Mouse (Mus musculus): ENCODE measurements at regions not wholly inside any gene's neighbourhood (a gene's known extent, or its start where the extent isn't known, plus 50 kb on each side); places are given as distances from the start of the nearest gene placed in this dataset.

DNA sequence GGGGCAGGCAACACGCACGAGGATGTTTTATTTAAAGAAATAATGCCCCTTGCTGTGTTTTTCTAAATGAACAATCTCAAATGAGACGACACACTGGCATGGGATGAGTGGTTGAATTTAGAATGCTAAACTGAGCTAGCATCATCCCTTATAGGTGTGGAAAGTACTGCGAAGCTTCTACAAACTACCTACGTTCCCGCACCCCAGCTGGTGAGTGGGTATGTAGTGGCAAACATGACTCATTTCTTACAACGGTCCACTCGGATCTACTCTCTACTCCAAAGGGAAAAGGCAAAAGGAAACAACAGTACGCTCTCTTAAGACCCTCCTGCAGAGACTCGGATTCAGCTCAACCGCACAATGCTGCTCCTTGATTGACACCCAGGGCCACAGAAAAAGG is 167.2 kb downstream of the Dad1 start:
- no peak for ATAC-seq (ENCODE audit: low FRiP score, low read depth)
- no peaks in the 10 kb centered on the region for H3K36me3 ChIP-seq
- H3K9me3 ChIP-seq = no peaks in the 10 kb centered on the region
- peaks cover 6% of the 10 kb centered on the region; the same call in 1 of the 2 replicates for H3K4me1 ChIP-seq
- H3K27me3 ChIP-seq = no peaks in the 10 kb centered on the region
- no peak overlapping the region for H3K27ac ChIP-seq
- H3K9ac ChIP-seq = no peak overlapping the region
- no peak overlapping the region for H3K4me3 ChIP-seq
- H3K4me2 ChIP-seq (replicated peaks) = no peak overlapping the region
- 89% methylated on average over 11 of the region's 11 CpGs for WGBS

DNA sequence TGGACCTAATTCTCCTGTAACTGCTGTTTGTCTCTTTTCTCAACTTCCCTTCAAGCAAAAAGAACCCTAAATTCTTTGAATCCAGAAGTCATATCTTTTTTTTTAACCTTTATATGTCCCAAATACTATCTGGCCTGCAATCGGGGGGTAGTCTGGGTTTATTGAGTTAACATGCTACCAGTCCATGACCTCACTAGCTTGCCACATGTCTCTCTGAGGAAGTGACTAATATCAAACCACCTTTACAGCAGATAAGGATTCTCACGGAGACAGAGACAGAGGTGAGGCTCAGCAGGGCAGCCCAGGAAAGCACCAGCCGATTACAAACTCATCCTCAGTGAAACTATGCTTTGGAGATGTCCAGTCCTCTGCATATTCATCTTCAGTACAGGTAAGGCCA is 179.2 kb downstream of the Dad1 start:
- Histone ChIP-seq H3K9me3 (peaks cover 4% of the 10 kb centered on the region; the same call in 1 of the 2 replicates), H3K4me3 (no peak overlapping the region), H3K9ac (no peak overlapping the region), H3K27ac (no peak overlapping the region), H3K4me2 (replicated peaks) (no peak overlapping the region), H3K36me3 (no peaks in the 10 kb centered on the region), H3K27me3 (no peaks in the 10 kb centered on the region), H3K4me1 (peaks cover 12% of the 10 kb centered on the region; the same call in 1 of the 2 replicates)
- 73% methylated on average over 3 of the region's 3 CpGs for WGBS
- no peak for ATAC-seq (ENCODE audit: low FRiP score, low read depth)

DNA sequence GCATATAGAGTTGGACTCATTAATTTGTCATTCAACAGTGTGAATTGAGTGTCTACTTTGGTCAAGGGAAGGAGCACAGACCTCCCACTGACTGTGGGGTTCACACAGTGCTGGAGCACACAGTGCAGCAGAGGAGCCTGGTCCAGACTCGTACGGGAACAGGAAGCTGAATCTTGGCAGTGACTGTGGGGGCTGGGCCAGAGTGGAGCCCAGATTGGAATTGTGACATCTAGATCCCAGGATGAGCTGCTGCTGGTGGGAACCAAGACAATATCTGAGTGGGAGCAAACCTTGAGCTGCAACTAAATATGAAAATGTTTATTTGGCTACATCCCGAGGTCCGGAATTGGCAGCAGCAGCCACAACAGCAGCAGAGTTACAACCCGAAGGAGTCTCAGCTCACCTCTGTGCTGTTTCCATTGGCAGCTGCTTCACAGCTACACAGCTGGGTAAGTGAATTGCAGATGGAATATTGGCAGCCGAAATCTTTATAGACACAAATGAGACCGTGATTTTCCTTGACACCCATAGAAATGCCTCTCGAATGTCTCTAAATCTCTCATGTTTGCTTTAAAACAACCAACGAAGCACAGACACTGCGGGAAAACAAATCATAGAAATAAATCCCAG is 181.5 kb downstream of the Dad1 start:
- peak overlapping the region; percentile 15 for H3K4me3 ChIP-seq
- H3K36me3 ChIP-seq = no peaks in the 10 kb centered on the region
- 33% methylated on average over 10 of the region's 10 CpGs for WGBS
- peaks cover 12% of the 10 kb centered on the region; the same call in 1 of the 2 replicates for H3K4me1 ChIP-seq
- H3K4me2 ChIP-seq (replicated peaks) = peak overlapping the region; percentile 38
- H3K27me3 ChIP-seq = no peaks in the 10 kb centered on the region
- H3K9ac ChIP-seq = no peak overlapping the region; the same call in 1 of the 2 replicates
- no peaks in the 10 kb centered on the region for H3K9me3 ChIP-seq
- no peak overlapping the region for H3K27ac ChIP-seq
- peak; percentile 79; the same call in 1 of the 2 replicates for ATAC-seq (ENCODE audit: low FRiP score, low read depth)

DNA sequence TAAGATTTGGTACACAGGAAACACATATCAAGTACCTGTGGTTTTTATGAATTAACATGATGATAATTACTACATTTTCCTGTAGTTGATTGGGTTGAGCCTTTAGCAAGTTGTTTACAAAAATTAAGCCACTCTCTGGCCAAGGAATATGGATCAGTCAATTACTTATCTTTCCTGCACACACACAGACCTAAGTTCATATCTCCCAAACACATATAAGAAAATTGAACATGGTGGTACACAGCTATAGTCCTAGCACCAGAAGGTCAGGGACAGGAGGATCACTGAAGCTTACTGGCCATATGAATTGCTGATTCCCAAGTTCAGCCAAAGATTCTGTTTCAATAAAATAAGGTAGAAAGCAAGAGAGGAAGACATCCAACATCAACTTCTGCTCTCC is 183.7 kb downstream of the Dad1 start:
- Histone ChIP-seq H3K4me1 (peaks cover 12% of the 10 kb centered on the region; the same call in 1 of the 2 replicates), H3K27me3 (no peaks in the 10 kb centered on the region), H3K9me3 (no peaks in the 10 kb centered on the region), H3K4me3 (no peak overlapping the region), H3K27ac (no peak overlapping the region), H3K9ac (no peak overlapping the region), H3K36me3 (no peaks in the 10 kb centered on the region), H3K4me2 (replicated peaks) (no peak overlapping the region)
- ATAC-seq (ENCODE audit: low FRiP score, low read depth) = no peak

DNA sequence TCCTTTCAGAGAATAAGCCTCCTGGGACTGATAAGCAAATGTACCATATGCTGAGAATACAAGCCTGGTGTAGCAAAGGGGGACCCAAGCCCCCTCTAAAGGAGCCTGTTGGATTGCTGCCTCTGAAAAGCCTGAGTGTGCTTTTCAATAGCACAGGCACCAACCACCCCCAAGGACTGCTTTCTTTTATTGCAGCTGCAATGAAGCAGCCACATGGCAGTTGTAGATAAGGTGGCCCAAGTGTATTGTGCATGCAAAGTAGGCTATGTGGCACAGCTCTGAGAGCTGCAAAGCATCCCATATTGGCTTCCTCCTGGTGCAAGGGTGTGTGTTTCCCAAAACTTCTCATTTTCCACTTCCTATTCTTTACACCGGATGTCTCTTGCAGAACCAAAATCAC is 185.2 kb downstream of the Dad1 start:
- H3K9me3 ChIP-seq = no peaks in the 10 kb centered on the region
- H3K27ac ChIP-seq = no peak overlapping the region
- H3K4me1 ChIP-seq = peaks cover 15% of the 10 kb centered on the region
- no peaks in the 10 kb centered on the region for H3K36me3 ChIP-seq
- 96% methylated on average over 1 of the region's 1 CpGs for WGBS
- H3K4me2 ChIP-seq (replicated peaks) = no peak overlapping the region
- H3K27me3 ChIP-seq = peaks cover 2% of the 10 kb centered on the region; the same call in 1 of the 2 replicates
- ATAC-seq (ENCODE audit: low FRiP score, low read depth) = no peak
- H3K4me3 ChIP-seq = no peak overlapping the region
- no peak overlapping the region for H3K9ac ChIP-seq

DNA sequence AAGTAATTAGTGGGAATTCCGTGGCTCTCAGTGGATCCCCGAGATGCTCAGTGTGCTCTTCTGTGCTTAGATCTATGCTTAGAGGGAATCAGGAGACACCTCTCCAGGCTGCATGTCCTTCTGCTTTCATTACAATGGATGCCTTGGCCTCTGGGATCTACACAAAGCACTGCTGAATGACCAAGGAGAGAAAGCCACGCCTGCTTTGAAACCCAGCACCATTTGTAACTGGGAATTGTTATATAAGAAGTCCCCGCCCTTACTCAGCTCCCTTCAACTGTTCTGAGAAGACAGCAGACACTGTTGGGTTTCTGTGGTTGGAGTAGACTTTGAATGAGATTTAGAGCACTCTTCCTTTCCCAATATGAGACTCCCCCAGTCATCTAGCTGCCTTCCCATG is 188.4 kb downstream of the Dad1 start:
- Histone ChIP-seq H3K9ac (no peak overlapping the region), H3K27me3 (peaks cover 8% of the 10 kb centered on the region; the same call in 1 of the 2 replicates), H3K27ac (no peak overlapping the region), H3K36me3 (no peaks in the 10 kb centered on the region), H3K4me2 (replicated peaks) (no peak overlapping the region), H3K4me1 (peaks cover 3% of the 10 kb centered on the region), H3K9me3 (no peaks in the 10 kb centered on the region), H3K4me3 (no peak overlapping the region)
- WGBS = 72% methylated on average over 4 of the region's 4 CpGs
- no peak for ATAC-seq (ENCODE audit: low FRiP score, low read depth)

DNA sequence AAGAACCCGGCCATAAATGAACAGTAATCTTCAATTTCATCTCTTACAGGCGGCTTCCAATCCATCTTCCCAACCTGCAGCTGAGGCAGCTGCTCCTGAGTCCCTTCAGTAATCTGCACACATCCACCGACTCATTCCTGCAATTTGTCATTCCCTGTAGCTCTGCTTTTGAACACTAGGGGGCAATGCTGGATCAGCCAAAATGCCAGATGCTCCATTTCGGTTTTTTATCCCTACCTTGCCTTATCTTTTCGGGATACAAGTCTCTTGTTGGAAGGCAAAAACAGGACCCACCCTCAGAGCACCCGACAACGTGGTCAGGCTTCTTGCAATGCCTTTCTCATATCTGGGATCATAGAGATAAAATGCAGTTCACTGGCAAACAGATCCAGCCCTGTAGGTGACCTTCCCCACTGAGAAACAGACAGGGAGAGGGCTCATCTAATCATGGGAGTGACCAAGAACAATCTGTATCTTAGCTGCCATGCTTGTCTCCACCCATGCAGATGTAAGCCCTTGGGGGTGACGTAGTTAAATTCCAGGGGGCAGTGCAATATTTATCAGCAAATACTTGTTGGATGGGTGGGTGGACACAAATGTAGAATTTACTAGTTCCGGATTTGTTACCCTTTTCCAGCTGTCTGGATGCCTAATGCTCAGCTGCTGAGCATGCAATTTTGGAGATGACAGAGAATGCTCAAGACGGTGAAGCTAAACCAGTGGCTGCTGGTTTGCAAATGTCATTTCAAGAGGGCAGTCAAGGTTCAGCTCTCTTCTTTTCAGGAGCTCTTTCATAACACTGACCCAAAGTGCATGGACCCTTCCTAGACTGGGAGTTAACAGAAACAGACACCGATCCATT is 189.1 kb downstream of the Dad1 start:
- H3K4me2 ChIP-seq (replicated peaks) = 0 out of 2 replicates have a peak overlapping the region, but pooled peaks have one; percentile 7
- H3K4me1 ChIP-seq = peaks cover 3% of the 10 kb centered on the region
- H3K9ac ChIP-seq = no peak overlapping the region
- no peaks in the 10 kb centered on the region for H3K9me3 ChIP-seq
- no peaks in the 10 kb centered on the region for H3K36me3 ChIP-seq
- H3K27me3 ChIP-seq = peaks cover 8% of the 10 kb centered on the region; the same call in 1 of the 2 replicates
- ATAC-seq (ENCODE audit: low FRiP score, low read depth) = peak; percentile 54; the same call in 1 of the 2 replicates
- 24% methylated on average over 11 of the region's 11 CpGs for WGBS
- H3K4me3 ChIP-seq = no peak overlapping the region
- H3K27ac ChIP-seq = no peak overlapping the region

DNA sequence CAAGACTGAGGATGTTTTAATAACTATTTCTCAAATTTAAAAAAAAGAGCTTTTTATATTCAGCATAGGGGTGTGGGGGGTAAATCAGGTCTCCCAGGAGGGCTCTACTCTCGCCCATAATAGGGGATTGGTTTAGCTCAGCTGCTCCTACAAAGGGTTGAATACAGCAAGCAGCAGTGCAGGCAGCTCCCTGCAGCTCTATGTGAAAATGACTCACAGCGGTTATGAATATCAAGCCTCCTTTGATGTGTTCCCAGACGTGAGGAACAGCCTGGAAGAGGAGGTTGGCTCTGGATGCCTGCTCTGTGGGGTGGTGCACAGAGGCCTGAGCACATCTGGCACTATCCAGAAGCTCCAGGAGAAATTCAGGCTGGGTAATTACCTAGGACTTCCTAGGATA is 192.3 kb downstream of the Dad1 start:
- Histone ChIP-seq H3K4me3 (no peak overlapping the region), H3K4me2 (replicated peaks) (no peak overlapping the region), H3K4me1 (peaks cover 3% of the 10 kb centered on the region), H3K36me3 (no peaks in the 10 kb centered on the region), H3K9ac (no peak overlapping the region), H3K27ac (no peak overlapping the region), H3K9me3 (no peaks in the 10 kb centered on the region), H3K27me3 (peaks cover 8% of the 10 kb centered on the region; the same call in 1 of the 2 replicates)
- 22% methylated on average over 3 of the region's 3 CpGs for WGBS
- ATAC-seq (ENCODE audit: low FRiP score, low read depth) = no peak

DNA sequence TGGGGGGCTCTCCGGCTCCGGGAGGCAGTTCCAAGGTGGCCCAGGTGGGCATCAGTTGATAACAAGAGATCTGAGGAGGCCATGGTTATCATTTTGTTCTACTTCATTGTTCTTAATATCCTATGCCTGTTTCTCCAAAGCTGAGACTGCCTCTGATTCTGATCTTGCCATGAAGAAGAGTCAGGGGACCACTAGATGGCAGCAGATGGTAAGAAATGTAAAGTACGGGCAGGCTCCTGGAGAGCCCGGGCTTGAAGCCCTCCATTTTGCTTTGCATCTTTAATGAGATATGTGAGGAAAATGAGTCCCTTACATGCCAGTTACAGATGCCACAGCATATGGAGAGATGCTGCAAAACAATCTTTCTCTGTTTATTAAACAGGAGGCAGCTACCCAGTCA is 194.1 kb downstream of the Dad1 start:
- ATAC-seq (ENCODE audit: low FRiP score, low read depth) = peak; percentile 75
- Histone ChIP-seq H3K9ac (no peak overlapping the region), H3K36me3 (no peaks in the 10 kb centered on the region), H3K4me1 (peaks cover 2% of the 10 kb centered on the region; the same call in 1 of the 2 replicates), H3K27me3 (peaks cover 8% of the 10 kb centered on the region; the same call in 1 of the 2 replicates), H3K4me2 (replicated peaks) (no peak overlapping the region), H3K4me3 (no peak overlapping the region), H3K27ac (no peak overlapping the region), H3K9me3 (no peaks in the 10 kb centered on the region)
- 18% methylated on average over 4 of the region's 4 CpGs for WGBS

DNA sequence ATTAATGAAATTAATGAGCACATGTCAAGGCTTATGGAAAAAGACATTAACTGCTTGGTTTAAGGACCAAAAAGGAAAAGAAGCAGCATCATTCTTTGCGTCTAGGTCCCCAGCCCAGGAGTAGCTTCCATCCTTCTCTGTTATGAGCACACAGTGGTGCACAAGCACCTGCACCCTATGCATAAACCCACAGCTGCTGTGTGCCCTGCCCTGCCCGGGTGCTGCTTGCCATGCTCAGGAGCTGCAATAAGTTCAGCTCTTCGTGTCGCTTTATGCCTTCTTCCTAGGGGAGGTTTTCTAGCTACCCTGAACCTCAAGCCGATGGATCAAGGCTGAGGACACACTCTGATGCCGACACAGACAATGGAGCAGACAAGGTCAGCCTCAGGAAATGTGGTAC is 194.8 kb downstream of the Dad1 start:
- Histone ChIP-seq H3K4me2 (replicated peaks) (no peak overlapping the region), H3K27me3 (peaks cover 8% of the 10 kb centered on the region; the same call in 1 of the 2 replicates), H3K4me3 (no peak overlapping the region), H3K4me1 (no peaks in the 10 kb centered on the region), H3K9me3 (no peaks in the 10 kb centered on the region), H3K27ac (no peak overlapping the region), H3K9ac (no peak overlapping the region), H3K36me3 (no peaks in the 10 kb centered on the region)
- WGBS = 85% methylated on average over 6 of the region's 6 CpGs
- ATAC-seq (ENCODE audit: low FRiP score, low read depth) = no peak

DNA sequence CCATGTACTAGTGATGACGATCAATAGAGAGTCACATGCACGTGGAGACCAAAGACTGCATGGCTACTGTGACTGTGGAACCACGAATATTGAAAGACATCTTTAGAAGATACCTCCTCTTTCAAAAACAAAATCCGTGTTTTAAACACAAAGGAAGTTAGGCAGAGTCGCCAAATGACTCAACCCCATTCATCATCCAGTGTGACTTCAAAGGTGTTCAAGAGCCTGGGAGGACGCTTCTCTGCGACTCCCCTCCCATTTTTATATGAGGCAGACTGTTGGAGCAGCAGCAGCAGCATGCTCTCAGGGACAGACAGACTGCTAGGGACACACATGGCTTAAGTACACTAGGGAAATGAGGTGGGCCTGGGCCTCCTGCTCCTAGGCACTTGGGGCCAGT is 197.2 kb downstream of the Dad1 start:
- ATAC-seq (ENCODE audit: low FRiP score, low read depth) = no peak

DNA sequence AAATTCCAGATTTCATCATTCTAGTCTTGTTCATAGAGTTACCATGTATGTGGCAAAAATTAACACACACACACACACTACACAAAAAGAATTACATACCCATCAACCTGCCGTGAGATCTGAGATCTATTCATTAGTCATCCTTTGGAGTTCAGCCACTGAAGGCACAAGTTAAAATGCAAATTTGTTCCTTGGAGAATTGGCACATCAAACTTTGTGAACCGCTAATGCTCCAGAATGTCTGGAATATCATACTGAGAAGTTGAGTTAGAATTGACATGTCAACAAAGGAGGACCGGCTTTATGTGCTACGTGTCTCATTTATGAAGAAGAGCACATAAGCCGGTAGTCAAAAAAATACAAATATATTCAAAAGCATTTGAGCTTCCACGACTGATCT is 198.5 kb downstream of the Dad1 start:
- 85% methylated on average over 6 of the region's 6 CpGs for WGBS
- Histone ChIP-seq H3K9me3 (no peaks in the 10 kb centered on the region), H3K4me2 (replicated peaks) (no peak overlapping the region), H3K9ac (no peak overlapping the region), H3K4me3 (no peak overlapping the region), H3K36me3 (no peaks in the 10 kb centered on the region), H3K27me3 (no peaks in the 10 kb centered on the region), H3K27ac (no peak overlapping the region), H3K4me1 (no peaks in the 10 kb centered on the region)
- ATAC-seq (ENCODE audit: low FRiP score, low read depth) = no peak

More for the DNA sequence above, 197.2 kb downstream of the Dad1 start:
- H3K9ac ChIP-seq = no peak overlapping the region
- WGBS = 54% methylated on average over 7 of the region's 7 CpGs
- H3K27ac ChIP-seq = no peak overlapping the region
- no peaks in the 10 kb centered on the region for H3K36me3 ChIP-seq
- no peak overlapping the region for H3K4me3 ChIP-seq
- no peaks in the 10 kb centered on the region for H3K4me1 ChIP-seq
- no peaks in the 10 kb centered on the region for H3K27me3 ChIP-seq
- H3K4me2 ChIP-seq (replicated peaks) = no peak overlapping the region
- H3K9me3 ChIP-seq = no peaks in the 10 kb centered on the region

Measured in limb, embryonic 13.5 days (tissue).